Mouse (Mus musculus) hematopoietic stem cell, adult 5-6 weeks (primary cell): ENCODE data around the gene Tsfm. TPM values are rescaled to one million over a fixed set of nuclear protein-coding genes. Genes with fewer than 3 reads are reported as not detected.
"Not testable (repeated sequence)": the region's sequence is repeated elsewhere in the genome, so short reads cannot be mapped to it uniquely, and the experiment has no call there.

Experiments used
- ATAC-seq, 2 experiments: fragments of 125-278 bp in 1 of 2; replicated peaks in 1 of 2; 2 replicates each; pipeline ENCODE4 v1.8.0; 2016 to 2017; ENCODE audit warnings: inconsistent platforms in 2 of 2, mild to moderate bottlenecking in 2 of 2, moderate number of reproducible peaks in 2 of 2, low read depth in 1 of 2, moderate TSS enrichment in 1 of 2; ENCODE audit not compliant: low FRiP score in 2 of 2, poor library complexity in 2 of 2, severe bottlenecking in 2 of 2, insufficient read depth in 1 of 2, low TSS enrichment in 1 of 2
- total RNA-seq: library from RNA; stranded (forward); fragments of 172-1452, 232-1000 nt; gene quantifications from 2 replicates; pipeline ENCODE4 v1.2.3, GENCODE M21; 2017

The Tsfm gene
- total RNA-seq: 23.6 and 35.5 TPM in 2 replicates

GRCm38 (mm10) chr10:127030336-127031296 lies at the start of gene Tsfm:
Gene Tsfm (minus strand): TSS chr10:127030840.
- ATAC-seq: peak; percentile 86 to 97

GRCm38 (mm10) chr10:127079665-127080391 lies 49.2 kb upstream of the Tsfm start:
- no peak for ATAC-seq

- ATAC-seq: no peak
Observed at GRCm38 (mm10) chr10:127078677-127079575, 48.3 kb upstream of the Tsfm start.

GRCm38 (mm10) chr10:127078001-127078676 lies 47.5 kb upstream of the Tsfm start:
- no peak for ATAC-seq

- ATAC-seq: no peak
Observed at GRCm38 (mm10) chr10:127077515-127077914, 46.9 kb upstream of the Tsfm start.

GRCm38 (mm10) chr10:127076082-127076481 lies 45.4 kb upstream of the Tsfm start:
- ATAC-seq: peak; percentile 74 to 77

- peak in 1 of 2 experiments; percentile 15; a peak in 1 of 4 replicates for ATAC-seq
Observed at GRCm38 (mm10) chr10:127075651-127076050, 45.0 kb upstream of the Tsfm start.

GRCm38 (mm10) chr10:127075080-127075479 lies 44.4 kb upstream of the Tsfm start, which contains the start of gene Agap2:
Gene Agap2 (plus strand): TSS chr10:127075284.
- ATAC-seq: peak; percentile 85 to 87

- ATAC-seq: no peak
Observed at GRCm38 (mm10) chr10:127073981-127074380, 43.3 kb upstream of the Tsfm start.

GRCm38 (mm10) chr10:127072969-127073368 lies 42.3 kb upstream of the Tsfm start:
- not testable (repeated sequence) for ATAC-seq

GRCm38 (mm10) chr10:127072270-127072669 lies 41.6 kb upstream of the Tsfm start:
- not testable (repeated sequence) for ATAC-seq

GRCm38 (mm10) chr10:127071203-127071602 lies 40.6 kb upstream of the Tsfm start:
- no peak for ATAC-seq

- ATAC-seq: peak; percentile 75 to 81
Observed at GRCm38 (mm10) chr10:127070190-127071121, 39.8 kb upstream of the Tsfm start, which contains the start of gene Tspan31. Gene Tspan31 (minus strand): TSS chr10:127070264.

- ATAC-seq: peak in 1 of 2 experiments; percentile 14; a peak in 3 of 4 replicates
Observed at GRCm38 (mm10) chr10:127069281-127070189, 38.9 kb upstream of the Tsfm start.
